Mouse (Mus musculus) liver, adult 2 months (tissue): ENCODE measurements at regions not wholly inside any gene's neighbourhood (a gene's known extent, or its start where the extent isn't known, plus 50 kb on each side); places are given as distances from the start of the nearest gene placed in this dataset.
A peak's percentile ranks its signal among the peaks of the same experiment; 100 is the strongest.

Experiments
- DNase-seq: peaks from one replicate; pipeline ENCODE4 v3.0.0-alpha.2; 2011; ENCODE audit warnings: low read depth, low spot score; ENCODE audit errors: extremely low read depth
- H3K27ac ChIP-seq: fragments of 200-500 bp; replicated peaks from 2 replicates; pipeline ENCODE4 v1.5.1; 2012; ENCODE audit warnings: low read depth, mild to moderate bottlenecking, control low read depth, inconsistent platforms, low read length; ENCODE audit not compliant: insufficient read depth
- H3K27me3 ChIP-seq: fragments of 200-500 bp; 2 replicates; pipeline ENCODE4 v1.6.1; 2012; ENCODE audit warnings: mild to moderate bottlenecking, moderate library complexity, low read length, inconsistent platforms; ENCODE audit not compliant: control insufficient read depth, insufficient read depth
- H3K36me3 ChIP-seq: fragments of 200-500 bp; 2 replicates; pipeline ENCODE4 v1.6.1; 2012; ENCODE audit warnings: low read length, inconsistent platforms; ENCODE audit not compliant: control insufficient read depth, insufficient read depth
- H3K4me1 ChIP-seq: fragments of 200-500 bp; 2 replicates; pipeline ENCODE4 v1.6.1; 2011; ENCODE audit warnings: low read length; ENCODE audit not compliant: control insufficient read depth, insufficient read depth
- H3K4me3 ChIP-seq: fragments of 200-500 bp; 2 replicates; pipeline ENCODE4 v1.5.1; 2011; ENCODE audit warnings: low read depth, mild to moderate bottlenecking, control low read depth, low read length, moderate library complexity; ENCODE audit not compliant: insufficient read depth
- H3K79me2 ChIP-seq: fragments of 200-500 bp; 2 replicates; pipeline ENCODE4 v1.6.1; 2012; ENCODE audit warnings: inconsistent platforms, mild to moderate bottlenecking, low read length, moderate library complexity; ENCODE audit not compliant: control insufficient read depth, insufficient read depth
- H3K9ac ChIP-seq: fragments of 200-500 bp; 2 replicates; pipeline ENCODE4 v1.6.1; 2012; ENCODE audit warnings: low read depth, mild to moderate bottlenecking, control low read depth, inconsistent platforms, low read length
- CTCF ChIP-seq: fragments of 200-500 bp; IDR thresholded peaks from 2 replicates; pipeline ENCODE4 v1.5.1; 2011; ENCODE audit warnings: low read depth, low read length, control low read depth
- POLR2A ChIP-seq: fragments of 200-500 bp; IDR thresholded peaks from 2 replicates; pipeline ENCODE4 v1.6.1; 2011; ENCODE audit warnings: low read length, control low read depth; ENCODE audit not compliant: insufficient read depth; ENCODE audit errors: extremely low read depth
- WGBS: fragments of 180-500 bp; shearing (Covaris S2); methylation state at CpG from one replicate; pipeline ENCODE4 v1.1.7; 2018; 5-methylcytosine and 5-hydroxymethylcytosine counted together

DNA sequence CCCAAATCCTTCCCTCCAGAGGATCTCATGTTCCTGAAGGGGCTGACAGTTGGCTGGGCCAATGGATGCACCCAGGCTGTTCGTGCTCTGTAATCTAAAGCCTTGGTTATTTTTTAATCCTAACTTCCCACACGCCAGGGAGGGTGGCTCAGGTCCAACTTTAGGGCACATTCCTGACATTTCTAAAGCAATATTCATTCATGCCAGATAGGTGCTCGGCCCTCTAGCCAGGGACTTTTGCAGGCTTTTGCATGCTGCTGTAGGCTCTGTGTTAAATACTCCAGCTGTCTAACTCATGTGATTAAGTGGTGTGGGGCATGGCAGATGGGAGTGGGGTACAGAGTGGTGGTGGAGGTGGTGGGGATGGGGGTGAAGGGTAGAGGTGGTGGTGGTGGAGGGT, 246.0 kb downstream of the Plpp3 start:
- H3K36me3 ChIP-seq, result no peaks in the 10 kb centered on the region
- H3K27me3 ChIP-seq, result no peaks in the 10 kb centered on the region
- H3K27ac ChIP-seq, result no peak overlapping the region
- WGBS, result 14% methylated on average over 3 of the region's 3 CpGs
- peak; percentile 68 for DNase-seq
- no peaks in the 10 kb centered on the region for H3K79me2 ChIP-seq
- H3K9ac ChIP-seq, result no peak overlapping the region
- TF ChIP-seq POLR2A (no peak), CTCF (no peak)
- no peak overlapping the region for H3K4me3 ChIP-seq
- peaks cover 2% of the 10 kb centered on the region; the same call in 1 of the 2 replicates for H3K4me1 ChIP-seq

DNA sequence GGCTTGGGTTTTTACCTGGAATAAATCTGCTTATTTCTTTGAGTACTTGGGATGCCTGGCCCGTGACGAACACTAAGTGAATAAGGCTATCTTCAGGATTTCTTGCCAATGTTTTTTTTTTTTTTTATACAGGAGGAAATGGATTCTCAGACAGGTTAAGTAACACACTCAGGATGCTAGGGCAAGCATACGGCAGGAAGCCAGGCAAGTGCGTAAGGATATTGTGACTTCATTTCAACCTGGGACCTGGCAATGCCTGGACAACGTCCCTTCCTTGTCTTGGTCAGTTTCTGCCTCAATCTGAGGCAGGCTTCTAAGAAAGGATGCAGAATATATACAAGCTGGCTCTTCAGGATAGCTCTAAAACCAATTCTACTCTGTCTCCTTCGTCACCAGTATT, 246.5 kb downstream of the Plpp3 start:
- 94% methylated on average over 6 of the region's 6 CpGs for WGBS
- DNase-seq, result no peak

DNA sequence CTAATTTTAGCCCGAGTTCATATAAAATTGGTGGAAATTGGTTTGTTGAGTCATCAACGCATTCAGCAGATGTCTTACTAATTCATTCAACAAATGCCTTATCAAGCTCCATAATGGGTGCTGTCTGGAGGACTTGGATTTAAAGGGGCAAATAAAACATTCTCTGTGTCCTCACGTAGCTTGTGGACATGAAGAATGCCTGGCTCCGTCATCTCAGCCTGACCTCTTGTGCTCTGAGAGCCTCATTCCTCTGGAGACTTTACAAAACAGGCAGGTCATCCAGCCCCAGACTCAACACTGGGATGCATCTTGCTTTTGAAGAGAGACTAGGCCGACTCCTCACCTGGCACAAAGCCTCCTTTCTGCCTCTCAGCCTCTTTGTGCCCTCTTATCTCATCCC, 248.6 kb downstream of the Plpp3 start:
- 91% methylated on average over 5 of the region's 5 CpGs for WGBS
- H3K36me3 ChIP-seq, result no peaks in the 10 kb centered on the region
- DNase-seq, result no peak
- no peaks in the 10 kb centered on the region for H3K79me2 ChIP-seq
- H3K4me1 ChIP-seq, result peaks cover 2% of the 10 kb centered on the region; the same call in 1 of the 2 replicates
- H3K4me3 ChIP-seq, result no peak overlapping the region
- TF ChIP-seq CTCF (no peak), POLR2A (no peak)
- no peak overlapping the region for H3K9ac ChIP-seq
- H3K27me3 ChIP-seq, result no peaks in the 10 kb centered on the region
- H3K27ac ChIP-seq, result no peak overlapping the region

More for the DNA sequence above, 246.5 kb downstream of the Plpp3 start:
- no peaks in the 10 kb centered on the region for H3K27me3 ChIP-seq
- no peaks in the 10 kb centered on the region for H3K79me2 ChIP-seq
- peaks cover 2% of the 10 kb centered on the region; the same call in 1 of the 2 replicates for H3K4me1 ChIP-seq
- no peak overlapping the region for H3K4me3 ChIP-seq
- no peaks in the 10 kb centered on the region for H3K36me3 ChIP-seq
- no peak overlapping the region for H3K9ac ChIP-seq
- TF ChIP-seq CTCF, result no peak
- no peak for TF ChIP-seq POLR2A
- no peak overlapping the region for H3K27ac ChIP-seq

DNA sequence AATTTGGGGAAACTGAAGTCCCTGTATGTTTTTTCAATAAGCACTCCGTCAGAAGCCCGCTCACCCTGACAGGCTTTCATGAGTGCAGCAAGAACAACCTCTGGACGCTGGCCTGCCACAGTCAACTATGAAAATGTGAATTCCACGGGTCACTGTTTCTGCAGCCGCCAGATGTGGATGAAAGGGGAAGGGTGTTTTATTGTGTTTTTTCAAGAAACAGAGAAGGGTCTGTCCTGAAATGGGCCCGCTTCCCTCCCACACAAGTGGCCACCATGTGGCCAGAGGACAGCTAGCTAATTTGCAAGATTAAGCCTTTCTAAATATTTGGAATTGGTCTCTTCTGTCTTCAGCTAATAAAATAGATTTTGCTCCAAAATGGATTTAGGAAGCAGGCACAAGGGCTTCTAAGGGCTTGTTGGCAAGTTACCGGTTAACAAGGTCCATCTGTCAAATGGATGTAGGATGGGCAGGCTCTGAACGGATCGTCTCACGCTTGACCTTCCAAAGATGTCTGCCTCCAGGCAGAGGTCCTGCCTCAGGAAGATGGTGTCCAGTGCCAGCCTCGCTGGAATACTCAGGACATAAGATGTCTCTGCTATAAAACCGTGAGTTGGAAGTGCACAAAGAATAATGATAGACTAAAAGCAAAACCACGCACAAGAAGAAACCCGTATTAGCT, 249.8 kb downstream of the Plpp3 start:
- H3K4me1 ChIP-seq, result peaks cover 2% of the 10 kb centered on the region; the same call in 1 of the 2 replicates
- no peak overlapping the region for H3K4me3 ChIP-seq
- H3K36me3 ChIP-seq, result no peaks in the 10 kb centered on the region
- no peak for TF ChIP-seq POLR2A
- TF ChIP-seq CTCF, result no peak
- WGBS, result 96% methylated on average over 14 of the region's 14 CpGs
- no peak overlapping the region for H3K27ac ChIP-seq
- H3K27me3 ChIP-seq, result no peaks in the 10 kb centered on the region
- H3K79me2 ChIP-seq, result no peaks in the 10 kb centered on the region
- DNase-seq, result no peak
- H3K9ac ChIP-seq, result no peak overlapping the region

DNA sequence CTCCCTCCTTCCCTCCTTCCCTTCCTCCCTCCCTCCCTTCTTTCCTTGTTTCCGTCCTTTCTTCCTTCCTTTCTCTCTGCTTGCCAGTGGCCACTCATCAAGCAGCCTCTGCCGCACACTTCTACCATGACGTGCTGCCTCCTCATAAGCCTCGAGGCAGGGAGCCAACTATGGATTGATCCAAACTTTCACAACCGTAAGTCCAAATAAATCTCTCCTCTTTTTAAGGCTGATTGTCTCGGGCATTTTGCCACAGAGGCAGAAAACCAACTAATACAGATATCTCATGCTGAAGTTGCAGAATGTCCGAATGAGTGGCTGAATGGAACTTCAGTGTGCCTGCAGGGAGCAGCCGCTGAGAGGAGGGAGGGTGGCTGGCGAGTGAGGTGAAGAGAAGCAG, 251.7 kb downstream of the Plpp3 start:
- H3K4me1 ChIP-seq, result no peaks in the 10 kb centered on the region
- peak; percentile 94 for DNase-seq
- no peak overlapping the region for H3K27ac ChIP-seq
- no peak overlapping the region for H3K9ac ChIP-seq
- H3K4me3 ChIP-seq, result no peak overlapping the region
- no peak for TF ChIP-seq CTCF
- TF ChIP-seq POLR2A, result no peak
- no peaks in the 10 kb centered on the region for H3K36me3 ChIP-seq
- WGBS, result 24% methylated on average over 9 of the region's 9 CpGs
- H3K27me3 ChIP-seq, result no peaks in the 10 kb centered on the region
- H3K79me2 ChIP-seq, result no peaks in the 10 kb centered on the region

DNA sequence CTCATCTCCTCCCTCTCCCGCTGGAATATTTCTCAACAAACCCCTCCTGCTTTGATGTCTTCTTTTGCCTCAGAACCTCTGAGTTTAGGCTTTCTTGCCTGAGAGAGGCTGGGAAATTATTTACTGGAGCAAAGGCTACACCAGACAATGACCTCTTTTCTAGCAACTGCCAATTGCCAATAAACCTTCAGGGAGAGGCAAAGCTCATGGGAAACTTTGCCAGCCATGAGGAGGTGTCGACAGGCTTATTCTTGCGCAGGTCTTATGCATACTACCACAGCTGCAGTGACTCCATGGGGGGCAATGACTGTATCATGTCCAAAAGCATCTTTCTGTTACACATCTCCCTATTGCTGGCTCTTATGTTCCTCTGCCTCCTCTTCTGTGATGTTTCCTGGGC, 260.0 kb downstream of the Plpp3 start:
- 29% methylated on average over 3 of the region's 3 CpGs for WGBS
- H3K9ac ChIP-seq, result no peak overlapping the region
- no peaks in the 10 kb centered on the region for H3K79me2 ChIP-seq
- H3K27ac ChIP-seq, result no peak overlapping the region
- no peaks in the 10 kb centered on the region for H3K27me3 ChIP-seq
- no peak overlapping the region for H3K4me3 ChIP-seq
- TF ChIP-seq CTCF, result no peak
- no peak for TF ChIP-seq POLR2A
- H3K36me3 ChIP-seq, result no peaks in the 10 kb centered on the region
- peak; percentile 83 for DNase-seq
- H3K4me1 ChIP-seq, result no peaks in the 10 kb centered on the region
